11 mouse cellular contexts compared by ENCODE assay signal in the genomic region with DNA sequence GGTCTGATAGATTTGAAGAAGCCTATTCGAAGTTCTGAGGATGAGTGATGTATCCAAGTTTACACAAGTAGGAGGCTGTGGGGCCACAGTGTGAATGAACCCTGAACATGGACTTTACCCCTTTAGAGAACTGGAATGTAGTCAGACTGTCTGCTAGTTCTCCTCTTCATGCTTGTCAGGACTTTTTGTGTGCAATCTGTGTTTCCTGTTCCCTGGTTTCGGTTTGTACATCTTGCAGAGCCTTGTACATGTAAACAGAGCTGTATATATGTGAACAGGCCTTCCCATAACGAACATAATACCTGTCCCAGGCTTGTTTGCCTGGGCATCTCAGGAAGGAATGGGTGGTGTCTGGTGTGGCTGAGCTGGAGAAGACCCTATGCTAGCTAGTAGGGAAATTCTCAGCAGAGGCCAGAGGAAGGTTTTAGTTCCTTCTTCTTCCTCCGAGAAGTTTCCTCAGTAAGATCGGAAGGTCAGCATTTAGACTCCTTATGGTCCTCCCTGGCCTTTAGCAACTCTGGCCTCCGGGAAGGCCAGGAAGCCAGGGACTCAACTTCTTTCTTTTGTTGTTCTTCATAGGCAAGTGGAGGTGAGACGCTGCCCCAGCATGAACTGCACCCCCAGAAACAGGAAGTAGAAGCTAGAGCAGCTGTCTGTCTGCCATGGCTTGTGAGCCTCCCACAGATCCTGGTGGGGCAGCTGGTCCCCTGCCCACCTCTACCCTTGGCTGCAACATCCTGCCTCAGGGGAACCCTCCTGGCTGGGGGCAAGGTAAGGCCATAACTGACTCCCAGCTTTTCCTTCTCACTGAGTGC. TPM values are rescaled to one million over a fixed set of nuclear protein-coding genes. Genes with fewer than 3 reads are reported as not detected.
DNase-seq lines count a peak whose midpoint lies in the region; ATAC-seq and TF ChIP-seq lines count a peak whose summit lies in the region.
"Had no signal": no experiment of that assay in that cellular context is flagged by ENCODE, and none has a peak within 500 bp of the region (broad histone marks: within the 10 kb centered on the region; RNA-seq: fewer than 3 reads in every experiment).

No protein-coding gene starts in this region.

- H3K27me3 ChIP-seq in cerebellum, adult 2 months (ENCODE audit: control insufficient read depth, insufficient read depth, low read length) = no peaks in the 10 kb centered on the region

- no peak overlapping the region for H3K27ac ChIP-seq in cerebellum, adult 2 months (ENCODE audit: insufficient read depth, low read length)

- peak; percentile 14 to 28 for DNase-seq in lung, adult 18-20 months
- DNase-seq in lung, postnatal 14 days = no peak
- DNase-seq in thymus, postnatal 36 days = peak; percentile 63 to 76
- no peak for DNase-seq in urinary bladder, adult 2 months (ENCODE audit: low spot score)
- no peak for DNase-seq in cerebellum, adult 2 months
- DNase-seq in retina, embryonic 14.5 days (ENCODE audit: low spot score) = no peak
- DNase-seq: gastrocnemius, postnatal 10 days had no signal

- H3K4me1 ChIP-seq in cerebellum, adult 2 months (ENCODE audit: control insufficient read depth, insufficient read depth, low read length) = peaks cover 10% of the 10 kb centered on the region

- peak; percentile 65 to 68 for ATAC-seq in hematopoietic stem cell, adult 5-6 weeks (replicated peaks in 1 of 2; ENCODE audit: insufficient read depth in 1 of 2, low FRiP score in 2 of 2, low TSS enrichment in 1 of 2, low read depth in 1 of 2, poor library complexity in 2 of 2, severe bottlenecking in 2 of 2)
- peak; percentile 58 for ATAC-seq in megakaryocyte, adult 5-6 weeks (ENCODE audit: poor library complexity, severe bottlenecking)

- H3K4me3 ChIP-seq in cerebellum, adult 2 months (replicated peaks; ENCODE audit: insufficient read depth, low read depth, low read length) = no peak overlapping the region

- no peak for TF ChIP-seq CTCF in cerebellum, adult 2 months (IDR thresholded peaks at IDR 0.05; ENCODE audit: borderline replicate concordance, insufficient read depth, low read depth, low read length)

- no peak for TF ChIP-seq POLR2A in cerebellum, adult 2 months (IDR thresholded peaks at IDR 0.05; ENCODE audit: borderline replicate concordance, insufficient read depth, low read length)

- 84% methylated on average over 7 of the region's 7 CpGs for whole genome bisulfite sequencing in cerebellum, adult 2 months

RNA-seq across cellular contexts. Expression of gene Tmem268, which starts 3.5 kb away (rescaled TPM):
- total RNA-seq in hematopoietic stem cell, adult 5-6 weeks (2017) = 10.3 and 40.9 TPM in 2 replicates
- total RNA-seq in megakaryocyte, adult 5-6 weeks (2015) = 22.4 and 24.3 TPM in 2 replicates
- total RNA-seq in megakaryocyte, adult 5-6 weeks (2017) = 43.5 and 58.0 TPM in 2 replicates
- polyA plus RNA-seq in urinary bladder, adult 2 months (2012; rRNA removed) = 9.2 and 9.9 TPM in 2 replicates
- polyA plus RNA-seq in cerebellum, adult 2 months (2012; rRNA removed) = 11.8 and 12.3 TPM in 2 replicates

RNA-seq across cellular contexts. Expression of gene Atp6v1g1, which starts 17.5 kb away (rescaled TPM):
- 71.6 and 116 TPM in 2 replicates for total RNA-seq in hematopoietic stem cell, adult 5-6 weeks (2017)
- total RNA-seq in megakaryocyte, adult 5-6 weeks (2015) = 197 and 229 TPM in 2 replicates
- 111 and 159 TPM in 2 replicates for total RNA-seq in megakaryocyte, adult 5-6 weeks (2017)
- 115 and 120 TPM in 2 replicates for polyA plus RNA-seq in urinary bladder, adult 2 months (2012; rRNA removed)
- 148 and 154 TPM in 2 replicates for polyA plus RNA-seq in cerebellum, adult 2 months (2012; rRNA removed)

RNA-seq across cellular contexts. Expression of gene Gm11213, which starts 43.0 kb away (rescaled TPM):
- total RNA-seq in hematopoietic stem cell, adult 5-6 weeks (2017) = not detected in 2 replicates
- not detected in 2 replicates for total RNA-seq in megakaryocyte, adult 5-6 weeks (2015)
- total RNA-seq in megakaryocyte, adult 5-6 weeks (2017) = not detected in 2 replicates
- not detected in 2 replicates for polyA plus RNA-seq in urinary bladder, adult 2 months (2012; rRNA removed)
- not detected in 2 replicates for polyA plus RNA-seq in cerebellum, adult 2 months (2012; rRNA removed)
- total RNA-seq: gastrocnemius, postnatal 10 days; layer of hippocampus, postnatal 14 days had no signal
- polyA plus RNA-seq: neural tube, embryonic 11.5 days had no signal

Comparison
In these comparisons a context has a peak if more than half of its experiments do, and no peak if none do; other contexts are left out.
1. DNase-seq: peak in lung, adult 18-20 months (2 of 2) and thymus, postnatal 36 days (2 of 2); none in lung, postnatal 14 days (single experiment), urinary bladder, adult 2 months (single experiment), cerebellum, adult 2 months (0 of 2) and retina, embryonic 14.5 days (single experiment).